Mouse (Mus musculus) kidney, embryonic 14.5 days (tissue): ENCODE data around the gene Kng1. TPM values are rescaled to one million over a fixed set of nuclear protein-coding genes. Genes with fewer than 3 reads are reported as not detected.
A peak's percentile ranks its signal among the peaks of the same experiment; 100 is the strongest.

Experiments used
- ATAC-seq: fragments of 200-750 bp; cut with Nextera tagmentation; 2 replicates; pipeline ENCODE4 v1.8.0; 2017; ENCODE audit warnings: moderate number of reproducible peaks, mild to moderate bottlenecking, moderate TSS enrichment, moderate library complexity; ENCODE audit not compliant: low FRiP score, low TSS enrichment
- H3K27ac ChIP-seq: fragments of 300-500 bp; sonication (generic); 2 replicates; pipeline ENCODE4 v1.5.1; 2014; ENCODE audit warnings: low read depth, mild to moderate bottlenecking, low read length, moderate library complexity, mixed read lengths
- H3K27me3 ChIP-seq: fragments of 300-500 bp; sonication (generic); 2 replicates; pipeline ENCODE4 v1.6.1; 2014; ENCODE audit warnings: mild to moderate bottlenecking, low read length; ENCODE audit not compliant: control insufficient read depth, insufficient read depth
- H3K36me3 ChIP-seq: fragments of 300-500 bp; sonication (generic); 2 replicates; pipeline ENCODE4 v1.6.1; 2014; ENCODE audit warnings: low read length, mixed read lengths; ENCODE audit not compliant: control insufficient read depth, insufficient read depth
- H3K4me1 ChIP-seq: fragments of 300-500 bp; sonication (generic); 2 replicates; pipeline ENCODE4 v1.6.1; 2014; ENCODE audit warnings: low read length, mixed read lengths; ENCODE audit not compliant: control insufficient read depth, insufficient read depth
- H3K4me2 ChIP-seq: fragments of 300-500 bp; sonication (generic); replicated peaks from 2 replicates; pipeline ENCODE4 v1.6.1; 2014; ENCODE audit warnings: low read depth, mild to moderate bottlenecking, low read length
- H3K4me3 ChIP-seq: fragments of 300-500 bp; sonication (generic); 2 replicates; pipeline ENCODE4 v1.5.1; 2014; ENCODE audit warnings: mild to moderate bottlenecking, low read length
- H3K9ac ChIP-seq: fragments of 300-500 bp; sonication (generic); 2 replicates; pipeline ENCODE4 v1.6.1; 2014; ENCODE audit warnings: low read depth, mild to moderate bottlenecking, low read length, moderate library complexity
- H3K9me3 ChIP-seq: fragments of 300-500 bp; sonication (generic); 2 replicates; pipeline ENCODE4 v1.6.1; 2016; ENCODE audit warnings: low read length; ENCODE audit not compliant: control insufficient read depth
- WGBS: fragments of 180-500 bp; shearing (Covaris S2); extraction: QIAGEN DNeasy Blood & Tissue Kit; methylation state at CpG from one replicate; pipeline ENCODE4 v1.1.7; 2014; 5-methylcytosine and 5-hydroxymethylcytosine counted together
- polyA plus RNA-seq: library from polyadenylated mRNA; unstranded; fragments of >200 nt; fragmentation: Nextera tagmentation; extraction: Ambion mirVana; gene quantifications from 2 replicates; pipeline ENCODE4 v1.2.1, GENCODE M21; 2014

Kng1 gene
- polyA plus RNA-seq, 1 experiment from 2014 or later: 0.49 TPM

- H3K27me3 ChIP-seq: no peaks in the 10 kb centered on the region
- no peak overlapping the region for H3K4me3 ChIP-seq
- H3K9ac ChIP-seq: no peak overlapping the region
- H3K36me3 ChIP-seq: peaks cover 69% of the 10 kb centered on the region
- no peaks in the 10 kb centered on the region for H3K9me3 ChIP-seq
- peaks cover 10% of the 10 kb centered on the region; the same call in 1 of the 2 replicates for H3K4me1 ChIP-seq
- no peak overlapping the region for H3K27ac ChIP-seq
- ATAC-seq: peak; percentile 36; the same call in 1 of the 2 replicates
- H3K4me2 ChIP-seq: no peak overlapping the region
- 61% methylated on average over 5 of the region's 5 CpGs for WGBS
These were observed 56.9 kb downstream of the Kng1 start for GRCm38 (mm10) chr16:23114339-23115171.

GRCm38 (mm10) chr16:23115486-23115885 lies 57.8 kb downstream of the Kng1 start:
- Histone ChIP-seq H3K4me2 (no peak overlapping the region), H3K27ac (no peak overlapping the region), H3K4me1 (peaks cover 5% of the 10 kb centered on the region; the same call in 1 of the 2 replicates), H3K9me3 (no peaks in the 10 kb centered on the region), H3K27me3 (no peaks in the 10 kb centered on the region), H3K36me3 (peaks cover 67% of the 10 kb centered on the region), H3K9ac (no peak overlapping the region), H3K4me3 (no peak overlapping the region)
- WGBS: 81% methylated on average over 3 of the region's 3 CpGs
- no peak for ATAC-seq

GRCm38 (mm10) chr16:23117173-23117572 lies 59.5 kb downstream of the Kng1 start:
- 72% methylated on average over 4 of the region's 4 CpGs for WGBS
- H3K27me3 ChIP-seq: no peaks in the 10 kb centered on the region
- H3K27ac ChIP-seq: no peak overlapping the region
- no peaks in the 10 kb centered on the region for H3K9me3 ChIP-seq
- H3K9ac ChIP-seq: no peak overlapping the region
- no peak overlapping the region for H3K4me3 ChIP-seq
- H3K4me1 ChIP-seq: no peaks in the 10 kb centered on the region
- peaks cover 64% of the 10 kb centered on the region for H3K36me3 ChIP-seq
- no peak overlapping the region for H3K4me2 ChIP-seq
- ATAC-seq: no peak

GRCm38 (mm10) chr16:23122446-23122845 lies 64.8 kb downstream of the Kng1 start:
- Histone ChIP-seq H3K36me3 (peaks cover 50% of the 10 kb centered on the region), H3K4me2 (no peak overlapping the region), H3K9ac (no peak overlapping the region), H3K27ac (no peak overlapping the region), H3K4me1 (peaks cover 6% of the 10 kb centered on the region; the same call in 1 of the 2 replicates), H3K4me3 (no peak overlapping the region), H3K9me3 (no peaks in the 10 kb centered on the region), H3K27me3 (no peaks in the 10 kb centered on the region)
- 98% methylated on average over 3 of the region's 3 CpGs for whole genome bisulfite sequencing
- ATAC-seq: no peak

GRCm38 (mm10) chr16:23123104-23123503 lies 65.4 kb downstream of the Kng1 start:
- no peaks in the 10 kb centered on the region for H3K27me3 ChIP-seq
- peaks cover 6% of the 10 kb centered on the region; the same call in 1 of the 2 replicates for H3K4me1 ChIP-seq
- ATAC-seq: no peak
- H3K9ac ChIP-seq: no peak overlapping the region
- no peaks in the 10 kb centered on the region for H3K9me3 ChIP-seq
- H3K4me3 ChIP-seq: no peak overlapping the region
- peaks cover 43% of the 10 kb centered on the region for H3K36me3 ChIP-seq
- no peak overlapping the region for H3K4me2 ChIP-seq
- no peak overlapping the region for H3K27ac ChIP-seq
- 94% methylated on average over 4 of the region's 4 CpGs for WGBS

- no peak overlapping the region for H3K4me2 ChIP-seq
- peaks cover 13% of the 10 kb centered on the region for H3K4me1 ChIP-seq
- H3K27ac ChIP-seq: no peak overlapping the region
- H3K36me3 ChIP-seq: peaks cover 38% of the 10 kb centered on the region
- no peak overlapping the region for H3K9ac ChIP-seq
- H3K9me3 ChIP-seq: no peaks in the 10 kb centered on the region
- WGBS: 93% methylated on average over 4 of the region's 4 CpGs
- H3K27me3 ChIP-seq: no peaks in the 10 kb centered on the region
- H3K4me3 ChIP-seq: no peak overlapping the region
- ATAC-seq: no peak
These were observed 66.7 kb downstream of the Kng1 start for GRCm38 (mm10) chr16:23124398-23124797.

GRCm38 (mm10) chr16:23127311-23127672 lies 69.6 kb downstream of the Kng1 start:
- under 1% methylated on average over 4 of the region's 4 CpGs for WGBS
- no peaks in the 10 kb centered on the region for H3K27me3 ChIP-seq
- H3K27ac ChIP-seq: peak overlapping the region; percentile 89
- H3K4me2 ChIP-seq: peak overlapping the region; percentile 85
- peaks cover 16% of the 10 kb centered on the region for H3K36me3 ChIP-seq
- no peak for ATAC-seq
- peak overlapping the region; percentile 62 for H3K4me3 ChIP-seq
- no peaks in the 10 kb centered on the region for H3K9me3 ChIP-seq
- peaks cover 13% of the 10 kb centered on the region for H3K4me1 ChIP-seq
- H3K9ac ChIP-seq: peak overlapping the region; percentile 66

- WGBS: under 1% methylated on average over 50 of the region's 51 CpGs
- ATAC-seq: peak; percentile 94
These were observed 70.2 kb downstream of the Kng1 start, which contains the start of gene Rfc4 for GRCm38 (mm10) chr16:23127673-23128375. Rfc4 (minus strand) TSS chr16:23127737.

GRCm38 (mm10) chr16:23130303-23130702 lies 72.6 kb downstream of the Kng1 start:
- Histone ChIP-seq H3K4me2 (no peak overlapping the region), H3K27me3 (no peaks in the 10 kb centered on the region), H3K9ac (no peak overlapping the region), H3K4me1 (peaks cover 13% of the 10 kb centered on the region), H3K9me3 (no peaks in the 10 kb centered on the region), H3K36me3 (no peaks in the 10 kb centered on the region), H3K4me3 (no peak overlapping the region), H3K27ac (no peak overlapping the region)
- 90% methylated on average over 3 of the region's 3 CpGs for WGBS
- no peak for ATAC-seq

More at GRCm38 (mm10) chr16:23127673-23128375, 70.2 kb downstream of the Kng1 start, which contains the start of gene Rfc4:
- peak within 1 kb of the TSS; percentile 62 for H3K4me3 ChIP-seq
- no peaks in the 10 kb centered on the region for H3K27me3 ChIP-seq
- peak within 1 kb of the TSS; percentile 66 for H3K9ac ChIP-seq
- peaks cover 13% of the 10 kb centered on the region for H3K4me1 ChIP-seq
- peak within 1 kb of the TSS; percentile 85 for H3K4me2 ChIP-seq
- peak within 1 kb of the TSS; percentile 89 for H3K27ac ChIP-seq
- H3K9me3 ChIP-seq: no peaks in the 10 kb centered on the region
- H3K36me3 ChIP-seq: peaks cover 10% of the 10 kb centered on the region; the same call in 1 of the 2 replicates
